Comparison of ENCODE assay signal across 8 mouse cellular contexts in genomic region chr4:131874567-131874966, GRCm38 (mm10). TPM values are rescaled to one million over a fixed set of nuclear protein-coding genes. Genes with fewer than 3 reads are reported as not detected.
DNase-seq lines count a peak whose midpoint lies in the region; ATAC-seq and TF ChIP-seq lines count a peak whose summit lies in the region.

No protein-coding gene starts in this region.

- 3% methylated on average over 11 of the region's 11 CpGs for WGBS in lung, embryonic 14.5 days
- 2% methylated on average over 11 of the region's 11 CpGs for WGBS in embryonic facial prominence, embryonic 15.5 days
- 7% methylated on average over 11 of the region's 11 CpGs for WGBS in limb, embryonic 10.5 days

- H3K27ac ChIP-seq in lung, embryonic 14.5 days (ENCODE audit: low read depth) = peak overlapping the region; percentile 100
- peak overlapping the region; percentile 100 for H3K27ac ChIP-seq in embryonic facial prominence, embryonic 15.5 days (replicated peaks)
- H3K27ac ChIP-seq in limb, embryonic 10.5 days = peak overlapping the region; percentile 100

- DNase-seq in lung, embryonic 14.5 days = no peak
- DNase-seq in lung, postnatal 10 days = no peak
- no peak for DNase-seq in limb, embryonic 10.5 days (ENCODE audit: low spot score)
- peak; percentile 26 for DNase-seq in retina, embryonic 14.5 days (ENCODE audit: low spot score)
- DNase-seq in gastrocnemius, postnatal 25 days = no peak
- DNase-seq in cerebellum, adult 9-10 months = no peak
- no peak for DNase-seq in kidney, postnatal 4 days

- 0 out of 2 replicates have a peak, but pooled peaks cover 4% of the 10 kb centered on the region for H3K36me3 ChIP-seq in lung, embryonic 14.5 days (ENCODE audit: insufficient read depth)
- no peaks in the 10 kb centered on the region for H3K36me3 ChIP-seq in embryonic facial prominence, embryonic 15.5 days
- peaks cover 9% of the 10 kb centered on the region; the same call in 1 of the 2 replicates for H3K36me3 ChIP-seq in limb, embryonic 10.5 days

- peak overlapping the region; percentile 97 for H3K4me3 ChIP-seq in lung, embryonic 14.5 days (ENCODE audit: low read depth, low read length)
- peak overlapping the region; percentile 99 for H3K4me3 ChIP-seq in embryonic facial prominence, embryonic 15.5 days (replicated peaks)
- peak overlapping the region; percentile 97 for H3K4me3 ChIP-seq in limb, embryonic 10.5 days

- no peak for ATAC-seq in lung, embryonic 14.5 days (ENCODE audit: insufficient read depth)
- no peak for ATAC-seq in embryonic facial prominence, embryonic 15.5 days (ENCODE audit: insufficient number of reproducible peaks, low FRiP score, low TSS enrichment, low read depth)

- H3K27me3 ChIP-seq in lung, embryonic 14.5 days (ENCODE audit: insufficient read depth, low read length) = no peaks in the 10 kb centered on the region
- H3K27me3 ChIP-seq in embryonic facial prominence, embryonic 15.5 days = no peaks in the 10 kb centered on the region
- H3K27me3 ChIP-seq in limb, embryonic 10.5 days (ENCODE audit: low read depth, poor library complexity, severe bottlenecking) = no peaks in the 10 kb centered on the region

- peaks cover 17% of the 10 kb centered on the region for H3K4me1 ChIP-seq in lung, embryonic 14.5 days (ENCODE audit: insufficient read depth)
- peaks cover 41% of the 10 kb centered on the region for H3K4me1 ChIP-seq in embryonic facial prominence, embryonic 15.5 days
- peaks cover 40% of the 10 kb centered on the region for H3K4me1 ChIP-seq in limb, embryonic 10.5 days

- no peaks in the 10 kb centered on the region for H3K9me3 ChIP-seq in lung, embryonic 14.5 days (ENCODE audit: low read depth, low read length)
- no peaks in the 10 kb centered on the region for H3K9me3 ChIP-seq in embryonic facial prominence, embryonic 15.5 days (replicated peaks)
- H3K9me3 ChIP-seq in limb, embryonic 10.5 days (replicated peaks) = no peaks in the 10 kb centered on the region

- H3K4me2 ChIP-seq in lung, embryonic 14.5 days = peak overlapping the region; percentile 86
- peak overlapping the region; percentile 75 for H3K4me2 ChIP-seq in embryonic facial prominence, embryonic 15.5 days (replicated peaks)

- H3K9ac ChIP-seq in lung, embryonic 14.5 days = peak overlapping the region; percentile 100
- peak overlapping the region; percentile 100 for H3K9ac ChIP-seq in embryonic facial prominence, embryonic 15.5 days

- no peak for TF ChIP-seq CTCF in lung, embryonic 14.5 days (IDR thresholded peaks at IDR 0.05; ENCODE audit: low read depth)

RNA-seq across cellular contexts. Expression of gene Srsf4, which starts 1.1 kb away (rescaled TPM):
- 122 and 131 TPM in 2 replicates for polyA plus RNA-seq in lung, embryonic 14.5 days (2014; fragmentation: Nextera tagmentation; extraction: Ambion mirVana)
- 101 and 103 TPM in 2 replicates for polyA plus RNA-seq in embryonic facial prominence, embryonic 15.5 days (2015; fragmentation: Nextera tagmentation; extraction: Ambion mirVana)
- 135 and 142 TPM in 2 replicates for polyA plus RNA-seq in limb, embryonic 10.5 days (2016; fragmentation: Nextera tagmentation; extraction: Ambion mirVana)
- total RNA-seq in gastrocnemius, postnatal 25 days (2021) = 10 to 100 TPM; 27.4 to 30.6 TPM

RNA-seq across cellular contexts. Expression of gene Mecr, which starts 31.3 kb away (rescaled TPM):
- polyA plus RNA-seq in lung, embryonic 14.5 days (2014; fragmentation: Nextera tagmentation; extraction: Ambion mirVana) = 42.6 and 46.5 TPM in 2 replicates
- polyA plus RNA-seq in embryonic facial prominence, embryonic 15.5 days (2015; fragmentation: Nextera tagmentation; extraction: Ambion mirVana) = 41.9 and 49.7 TPM in 2 replicates
- 52.6 and 58.1 TPM in 2 replicates for polyA plus RNA-seq in limb, embryonic 10.5 days (2016; fragmentation: Nextera tagmentation; extraction: Ambion mirVana)
- total RNA-seq in gastrocnemius, postnatal 25 days (2021) = 10 to 100 TPM; 24.0 to 24.6 TPM

RNA-seq across cellular contexts. Expression of gene Ptpru, which starts 36.5 kb away (rescaled TPM):
- 11.9 and 12.4 TPM in 2 replicates for polyA plus RNA-seq in lung, embryonic 14.5 days (2014; fragmentation: Nextera tagmentation; extraction: Ambion mirVana)
- 26.7 and 27.4 TPM in 2 replicates for polyA plus RNA-seq in embryonic facial prominence, embryonic 15.5 days (2015; fragmentation: Nextera tagmentation; extraction: Ambion mirVana)
- 10.7 and 16.0 TPM in 2 replicates for polyA plus RNA-seq in limb, embryonic 10.5 days (2016; fragmentation: Nextera tagmentation; extraction: Ambion mirVana)
- total RNA-seq in gastrocnemius, postnatal 25 days (2021) = 1 to 10 TPM in 1 of 2 experiments, under 1 TPM in 1; 0.69 to 1.4 TPM

RNA-seq across cellular contexts. Expression of gene Tmem200b, which starts 47.0 kb away (rescaled TPM):
- polyA plus RNA-seq in lung, embryonic 14.5 days (2014; fragmentation: Nextera tagmentation; extraction: Ambion mirVana) = 2.6 and 3.1 TPM in 2 replicates
- 6.0 and 6.7 TPM in 2 replicates for polyA plus RNA-seq in embryonic facial prominence, embryonic 15.5 days (2015; fragmentation: Nextera tagmentation; extraction: Ambion mirVana)
- polyA plus RNA-seq in limb, embryonic 10.5 days (2016; fragmentation: Nextera tagmentation; extraction: Ambion mirVana) = 2.1 and 2.9 TPM in 2 replicates
- total RNA-seq in gastrocnemius, postnatal 25 days (2021) = 1 to 10 TPM; 2.7 to 3.0 TPM
